Mouse (Mus musculus) cerebellum, postnatal 14 days (tissue): ENCODE measurements around the gene Dcaf4.

Experiments
- DNase-seq, 2 experiments: peaks; one replicate each; pipeline ENCODE4 v3.0.0; 2021; ENCODE audit warnings: mixed read lengths in 2 of 2

Dcaf4 gene

DNA sequence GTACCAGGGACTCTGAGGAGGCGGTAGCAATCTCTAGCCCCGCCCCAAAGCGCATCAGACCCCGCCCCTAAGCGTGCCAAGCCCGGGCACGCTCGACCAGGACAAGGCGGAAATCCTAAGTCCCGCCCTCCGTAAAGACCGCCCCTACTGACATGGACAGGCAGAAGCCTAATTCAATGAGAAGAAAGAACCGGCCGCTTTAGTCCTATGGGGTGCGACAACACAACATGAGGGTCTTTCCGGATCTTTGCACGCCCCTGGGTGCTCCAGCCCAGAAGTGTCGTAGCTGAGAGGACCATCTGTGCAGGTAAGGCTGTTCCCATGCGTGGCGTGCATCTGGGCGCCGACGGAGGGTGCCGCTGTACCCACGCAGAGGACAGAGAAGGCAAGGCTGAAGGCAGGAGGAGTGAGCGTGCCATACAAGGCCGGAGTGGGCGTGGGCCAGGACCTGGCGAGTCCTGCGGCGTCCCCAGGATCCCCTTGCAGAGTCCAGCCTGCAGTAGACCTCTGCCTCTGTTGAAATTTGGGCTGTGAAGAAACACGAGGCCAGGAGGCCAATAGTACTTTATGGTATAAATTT lies at the start of gene Dcaf4:
TSS of gene Dcaf4 (plus strand) at position 156 of the 580 bp plus-strand sequence.
- peak; percentile 97 for DNase-seq

- no peak for DNase-seq
Measured at GRCm38 (mm10) chr12:83471760-83472159, 48.5 kb upstream of the Dcaf4 start.

DNA sequence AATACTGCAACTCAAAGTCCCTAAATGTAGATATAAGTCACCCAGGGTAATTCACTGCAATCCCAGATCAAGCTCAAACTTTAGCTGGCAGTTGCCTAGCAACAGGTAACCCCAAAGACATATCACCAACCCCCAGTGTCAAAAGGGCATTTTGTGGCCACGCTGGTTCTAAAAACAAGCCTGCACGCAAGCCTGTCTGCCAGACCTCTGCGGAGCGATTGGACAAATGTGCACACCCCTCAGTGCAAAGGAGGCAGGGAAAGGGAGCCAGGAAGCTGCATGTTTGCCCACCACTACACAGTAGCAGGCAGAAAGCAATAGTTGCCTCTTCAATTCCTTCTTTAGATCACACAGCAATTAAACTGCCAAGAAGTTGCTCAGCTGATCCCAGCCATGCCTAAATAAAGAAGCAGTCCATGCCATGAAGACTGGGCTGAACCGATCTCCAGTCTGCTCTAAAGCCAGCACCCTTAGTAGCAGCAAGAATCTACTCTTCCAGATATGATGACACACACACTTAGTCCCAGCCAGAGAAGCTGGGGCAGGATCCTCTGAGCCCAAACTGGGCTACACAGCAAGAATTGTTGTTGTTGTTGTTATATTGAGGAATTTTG lies 46.2 kb upstream of the Dcaf4 start:
- no peak for DNase-seq

- DNase-seq, result no peak
Measured at GRCm38 (mm10) chr12:83475419-83475818, 44.8 kb upstream of the Dcaf4 start.

- no peak for DNase-seq
Measured at GRCm38 (mm10) chr12:83476277-83476676, 44.0 kb upstream of the Dcaf4 start.

DNA sequence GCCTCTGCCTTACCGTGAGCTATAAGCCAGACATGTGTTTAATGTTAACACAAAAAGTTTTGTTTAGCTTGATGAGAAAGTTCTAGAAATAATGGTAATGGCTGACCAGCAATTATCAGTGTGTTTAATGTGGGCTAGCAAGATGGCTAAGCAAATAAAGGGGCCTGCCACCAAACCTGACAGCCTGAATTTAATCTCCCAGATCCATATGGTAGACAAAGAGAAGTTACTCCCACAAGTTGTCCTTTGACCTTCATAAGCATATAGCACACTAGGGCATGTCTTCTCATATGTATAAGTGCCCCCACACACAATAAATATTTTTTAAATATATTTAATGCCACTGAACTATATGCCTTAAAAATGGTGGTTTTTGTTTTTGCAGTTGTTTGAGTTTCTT lies 41.1 kb upstream of the Dcaf4 start:
- no peak for DNase-seq

DNA sequence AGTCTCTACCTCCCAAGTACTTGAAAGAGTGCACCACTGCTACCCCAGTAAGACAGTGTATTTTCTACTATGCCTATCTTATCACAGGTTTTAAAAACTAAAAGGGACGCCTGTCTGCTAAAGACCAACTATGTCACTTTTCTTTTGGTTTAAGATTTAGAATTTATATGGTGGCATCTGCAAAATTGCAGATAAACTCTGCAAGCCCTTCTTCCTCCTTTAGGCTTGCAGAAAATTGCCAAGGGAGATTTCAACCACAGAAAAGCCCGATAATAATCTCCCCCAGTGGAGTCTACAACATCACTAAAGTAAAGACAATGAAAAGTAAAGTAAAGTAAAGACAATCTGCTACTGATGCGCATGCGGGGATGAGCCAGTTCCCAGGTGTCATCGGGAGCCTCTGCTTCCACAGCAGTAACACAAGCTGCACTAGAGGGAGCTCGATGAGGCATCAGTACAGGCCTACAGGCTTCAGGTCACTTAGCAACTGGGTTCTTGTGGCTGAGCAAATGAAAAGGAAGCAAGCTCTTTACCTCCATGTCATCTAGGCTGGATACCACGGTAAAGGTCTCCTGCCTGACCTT lies 40.4 kb upstream of the Dcaf4 start:
- DNase-seq, result no peak

- DNase-seq, result no peak
Measured at GRCm38 (mm10) chr12:83481439-83481838, 38.8 kb upstream of the Dcaf4 start.

DNA sequence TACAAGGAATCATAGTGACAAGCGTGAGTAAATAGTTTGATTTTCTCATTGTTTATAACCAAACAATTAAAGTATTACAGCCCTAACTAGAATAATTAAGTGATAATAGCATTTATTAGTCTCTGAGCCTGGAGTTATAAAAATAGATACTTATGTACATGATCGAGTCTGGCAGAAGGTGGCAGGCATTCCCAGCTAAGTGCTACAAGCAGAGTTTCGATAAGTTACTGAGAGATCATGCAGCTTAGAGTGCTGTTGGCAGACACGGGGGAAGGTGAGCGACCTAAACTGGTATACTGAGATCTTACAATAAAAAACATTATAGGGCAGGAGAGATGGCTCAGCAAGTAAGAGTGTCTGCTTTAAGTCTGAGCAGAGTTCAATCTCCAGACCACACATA lies 36.6 kb upstream of the Dcaf4 start:
- no peak for DNase-seq

GRCm38 (mm10) chr12:83484855-83485745 lies 35.2 kb upstream of the Dcaf4 start:
- peak; percentile 61 to 63 for DNase-seq

- peak; percentile 70 to 80 for DNase-seq
Measured at GRCm38 (mm10) chr12:83485911-83486670, 34.2 kb upstream of the Dcaf4 start.

DNA sequence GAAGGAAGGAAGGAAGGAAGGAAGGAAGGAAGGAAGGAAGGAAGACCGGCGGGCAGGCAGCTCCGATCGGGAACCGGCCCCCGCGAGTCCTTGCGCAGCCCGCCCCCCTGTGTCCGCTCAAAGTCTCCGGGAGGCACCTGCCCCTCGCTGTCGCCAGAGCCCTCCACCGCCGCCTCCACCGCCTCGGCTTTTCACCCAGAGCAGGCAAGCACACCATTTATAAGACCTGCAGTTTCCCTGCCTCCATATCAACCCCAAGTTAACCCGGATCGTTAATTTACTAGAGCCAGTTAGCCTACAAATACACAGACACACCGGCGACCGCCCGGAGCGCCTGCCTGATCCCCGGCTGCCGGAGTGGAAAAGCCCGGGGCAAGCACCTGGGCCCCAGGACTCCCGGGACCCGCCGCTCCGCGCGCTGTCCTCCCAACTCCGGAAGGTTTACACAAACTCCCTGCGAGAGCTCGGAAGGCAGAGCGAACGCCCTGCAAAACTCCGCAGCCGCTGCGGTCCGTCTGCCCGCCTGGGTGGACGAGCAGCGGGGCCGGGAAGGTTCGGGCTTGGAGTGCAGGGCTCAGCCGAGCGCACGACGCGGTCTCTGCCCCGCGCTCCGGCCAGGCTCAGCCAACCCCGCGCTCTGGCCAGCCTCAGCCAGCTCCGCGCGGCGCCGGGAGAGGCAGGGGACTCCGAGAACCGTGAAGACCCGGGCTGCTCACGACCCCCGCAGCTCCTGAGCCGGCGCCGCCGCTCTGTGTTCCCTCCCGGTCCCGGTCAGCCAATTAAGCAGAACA lies 33.4 kb upstream of the Dcaf4 start:
- DNase-seq, result peak; percentile 70 to 71

GRCm38 (mm10) chr12:83487476-83487991 lies 32.7 kb upstream of the Dcaf4 start, which contains the start of gene Dpf3:
Gene Dpf3, minus strand, starts transcription at chr12:83487716.
- DNase-seq, result peak; percentile 100

- peak; percentile 52 to 57 for DNase-seq
Measured at GRCm38 (mm10) chr12:83488211-83488941, 31.9 kb upstream of the Dcaf4 start.

- no peak for DNase-seq
Measured at GRCm38 (mm10) chr12:83489748-83490147, 30.5 kb upstream of the Dcaf4 start.

GRCm38 (mm10) chr12:83491609-83492008 lies 28.7 kb upstream of the Dcaf4 start:
- peak in 1 of 2 experiments; percentile 47 for DNase-seq

GRCm38 (mm10) chr12:83492808-83493207 lies 27.5 kb upstream of the Dcaf4 start:
- DNase-seq, result no peak

DNA sequence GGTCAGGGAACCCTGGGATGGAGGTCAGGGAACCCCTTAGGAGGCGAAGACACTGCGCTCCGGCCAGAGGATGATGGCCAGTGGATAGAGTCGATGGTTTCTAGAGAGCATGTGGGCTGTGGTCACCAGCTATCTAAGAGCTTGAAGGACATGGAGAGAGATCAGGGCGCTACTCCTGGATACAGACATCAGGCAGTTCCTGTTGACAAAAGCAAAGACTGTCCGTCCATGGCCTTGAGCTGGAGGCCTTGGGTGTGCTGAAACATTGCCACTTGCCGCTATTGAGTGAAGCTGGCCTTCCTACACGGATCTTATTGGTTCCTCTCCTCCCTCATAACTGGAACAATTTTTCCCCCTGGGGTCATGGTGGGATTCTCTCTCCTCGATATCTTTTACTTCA lies 26.1 kb upstream of the Dcaf4 start:
- DNase-seq, result no peak

GRCm38 (mm10) chr12:83495248-83495960 lies 24.9 kb upstream of the Dcaf4 start:
- no peak for DNase-seq

DNA sequence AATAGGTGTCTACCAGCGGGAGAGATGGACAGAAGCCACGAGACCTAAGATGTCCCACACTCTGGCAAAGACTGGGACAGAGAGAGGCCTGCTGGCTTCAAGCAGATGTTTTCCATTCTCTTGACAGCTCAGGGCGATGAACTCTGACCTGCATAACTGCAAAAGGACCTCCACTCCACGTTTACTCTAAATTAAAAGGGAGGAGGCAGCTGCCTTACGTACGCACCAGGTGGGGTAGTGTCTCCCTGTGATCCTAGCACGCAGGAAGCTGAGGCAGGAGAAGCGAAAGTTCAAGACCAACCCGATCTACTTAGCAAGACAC lies 24.3 kb upstream of the Dcaf4 start:
- DNase-seq, result no peak
